Mouse (Mus musculus): ENCODE measurements around the gene Sec31b. TPM values are rescaled to one million over a fixed set of nuclear protein-coding genes. Genes with fewer than 3 reads are reported as not detected.

The Sec31b gene
- 1.4 and 2.0 TPM in 2 replicates for polyA plus RNA-seq (2012; ENCODE audit: insufficient read depth, insufficient read length, missing spikeins)

DNA sequence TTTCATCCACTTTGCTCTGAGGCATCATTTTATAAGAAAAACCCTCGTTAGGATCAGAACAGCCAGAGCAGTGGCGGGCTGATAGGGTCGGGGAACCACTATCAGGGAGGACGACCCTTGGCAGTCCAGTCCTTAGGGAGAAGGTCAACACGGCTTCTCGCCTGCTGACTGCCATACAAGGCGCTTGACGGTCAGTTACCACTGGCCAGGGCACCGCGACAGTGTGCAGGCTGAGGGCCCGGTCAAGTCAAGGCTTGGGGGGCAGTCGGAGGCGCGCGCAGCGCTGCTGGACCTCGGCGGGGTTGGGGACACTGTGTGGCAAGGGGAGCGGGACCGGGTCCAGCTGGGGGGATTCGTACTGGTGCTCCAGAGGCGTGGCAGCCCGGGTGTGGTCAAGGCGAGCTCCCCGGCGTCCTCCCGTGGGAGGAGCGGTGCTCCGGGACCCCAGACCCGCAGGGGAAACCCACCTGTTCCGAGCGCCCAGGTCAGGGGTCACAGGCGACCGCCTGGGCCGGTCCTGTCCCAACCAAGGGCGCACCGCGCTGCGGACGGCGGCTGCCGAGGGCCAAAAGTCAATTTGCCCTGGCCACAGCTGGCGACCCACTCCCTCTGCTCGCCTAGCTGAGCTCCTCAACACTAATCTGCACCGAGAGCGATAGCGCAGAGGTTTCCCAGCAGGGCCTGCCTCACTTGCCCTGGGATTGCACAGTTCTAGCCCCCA, at the start of gene Sec31b:
Gene Sec31b, minus strand, starts transcription at position 544 of the 721 bp plus-strand sequence.
- TF ChIP-seq POLR2A (IDR thresholded peaks at IDR 0.05; ENCODE audit: borderline replicate concordance, low read depth, low read length): no peak
- Histone ChIP-seq H3K4me3 (ENCODE audit: insufficient read depth, low read length) (peak within 1 kb of the TSS; percentile 46), H3K27ac (ENCODE audit: insufficient read depth, low read depth, low read length) (no peak within 1 kb of the TSS), H3K4me1 (ENCODE audit: control insufficient read depth, insufficient read depth, low read length) (no peaks in the 10 kb centered on the region)

GRCm38 (mm10) chr19:44594180-44594579, 48.5 kb upstream of the Sec31b start:
- no peak overlapping the region for H3K27ac ChIP-seq (ENCODE audit: insufficient read depth, low read depth, low read length)
- H3K4me1 ChIP-seq (ENCODE audit: control insufficient read depth, insufficient read depth, low read length): peaks cover 11% of the 10 kb centered on the region
- TF ChIP-seq CTCF (IDR thresholded peaks at IDR 0.05; ENCODE audit: low read depth, low read length) (no peak), POLR2A (IDR thresholded peaks at IDR 0.05; ENCODE audit: borderline replicate concordance, low read depth, low read length) (no peak)
- no peak overlapping the region for H3K4me3 ChIP-seq (ENCODE audit: insufficient read depth, low read length)

DNA sequence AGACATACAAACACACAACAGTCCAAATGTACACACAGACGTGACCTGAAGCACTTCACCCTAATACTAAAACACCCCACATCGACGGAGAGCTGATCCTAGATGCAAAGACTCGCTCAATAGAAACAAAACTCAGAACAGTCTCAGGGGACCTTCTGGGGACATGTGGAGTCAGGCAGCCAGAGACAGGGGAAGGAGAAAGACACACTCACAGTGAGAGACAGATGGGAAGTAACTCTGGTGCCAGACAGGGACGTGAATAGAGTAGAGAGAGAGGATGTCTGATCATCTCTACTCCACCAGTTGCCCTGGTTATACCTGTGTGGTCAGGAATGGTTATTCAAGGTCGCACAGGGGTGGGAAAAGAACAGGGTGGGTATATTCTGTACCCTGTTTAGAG, 46.0 kb upstream of the Sec31b start:
- Histone ChIP-seq H3K4me1 (ENCODE audit: control insufficient read depth, insufficient read depth, low read length) (peaks cover 11% of the 10 kb centered on the region), H3K4me3 (ENCODE audit: insufficient read depth, low read length) (no peak overlapping the region), H3K27ac (ENCODE audit: insufficient read depth, low read depth, low read length) (peak overlapping the region; percentile 42)
- TF ChIP-seq POLR2A (IDR thresholded peaks at IDR 0.05; ENCODE audit: borderline replicate concordance, low read depth, low read length): no peak
- TF ChIP-seq CTCF (IDR thresholded peaks at IDR 0.05; ENCODE audit: low read depth, low read length): no peak

DNA sequence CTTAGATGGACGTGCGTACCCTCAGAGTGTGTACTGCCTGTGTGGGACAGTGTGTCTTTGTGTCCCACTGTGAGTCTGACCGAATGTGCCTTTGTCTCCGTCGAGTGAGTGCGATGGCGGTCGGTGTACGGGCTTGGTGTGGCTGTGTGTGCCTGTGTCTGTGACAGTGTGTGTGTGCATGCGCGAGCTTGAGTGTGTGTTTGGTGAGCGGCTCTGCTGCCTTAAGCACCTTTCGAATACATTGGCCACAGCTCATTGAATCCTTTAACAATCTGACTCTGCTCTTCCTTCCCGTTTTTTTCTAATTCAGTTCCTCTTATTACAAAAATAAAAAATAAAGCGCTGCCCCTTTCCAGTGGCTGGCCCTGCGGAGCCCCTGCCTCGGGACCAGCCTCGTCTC, 45.3 kb upstream of the Sec31b start:
- no peak for TF ChIP-seq CTCF (IDR thresholded peaks at IDR 0.05; ENCODE audit: low read depth, low read length)
- no peak for TF ChIP-seq POLR2A (IDR thresholded peaks at IDR 0.05; ENCODE audit: borderline replicate concordance, low read depth, low read length)
- H3K27ac ChIP-seq (ENCODE audit: insufficient read depth, low read depth, low read length): no peak overlapping the region
- peak overlapping the region; percentile 2; the same call in 1 of the 2 replicates for H3K4me3 ChIP-seq (ENCODE audit: insufficient read depth, low read length)
- H3K4me1 ChIP-seq (ENCODE audit: control insufficient read depth, insufficient read depth, low read length): peaks cover 11% of the 10 kb centered on the region

DNA sequence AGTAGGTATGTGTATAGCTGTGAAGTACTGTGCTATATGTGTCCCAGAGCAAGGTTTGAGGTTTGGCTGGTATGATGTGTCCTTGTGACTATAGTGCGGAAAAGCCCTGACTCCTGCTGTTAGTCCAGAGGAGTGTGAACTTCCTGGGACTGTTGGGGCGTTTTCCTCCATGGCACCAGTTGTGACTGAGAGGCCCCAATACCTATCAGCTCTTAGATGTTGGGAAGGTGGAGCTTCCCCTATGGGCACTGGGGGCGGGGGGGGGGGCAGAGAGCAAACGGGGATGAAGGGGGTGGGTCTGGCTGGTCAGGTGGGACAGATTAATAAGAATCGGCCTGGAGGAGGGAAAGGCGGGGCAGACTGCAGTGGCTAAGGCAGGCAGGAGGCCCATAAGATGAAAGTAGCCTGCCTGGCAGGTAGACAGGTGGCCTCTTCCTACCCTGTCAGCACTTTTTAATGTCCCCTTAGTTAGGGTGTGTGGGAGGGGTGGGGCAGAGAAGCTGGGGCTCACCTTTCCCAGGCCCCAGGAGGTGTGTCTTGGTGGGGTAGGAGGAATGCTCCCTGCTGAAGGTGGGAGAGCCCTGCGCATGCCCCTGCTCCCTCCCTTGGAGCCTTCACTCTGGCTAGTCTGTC, 44.0 kb upstream of the Sec31b start:
- no peak overlapping the region for H3K27ac ChIP-seq (ENCODE audit: insufficient read depth, low read depth, low read length)
- TF ChIP-seq CTCF (IDR thresholded peaks at IDR 0.05; ENCODE audit: low read depth, low read length) (no peak), POLR2A (IDR thresholded peaks at IDR 0.05; ENCODE audit: borderline replicate concordance, low read depth, low read length) (no peak)
- no peak overlapping the region for H3K4me3 ChIP-seq (ENCODE audit: insufficient read depth, low read length)
- H3K4me1 ChIP-seq (ENCODE audit: control insufficient read depth, insufficient read depth, low read length): peaks cover 11% of the 10 kb centered on the region

DNA sequence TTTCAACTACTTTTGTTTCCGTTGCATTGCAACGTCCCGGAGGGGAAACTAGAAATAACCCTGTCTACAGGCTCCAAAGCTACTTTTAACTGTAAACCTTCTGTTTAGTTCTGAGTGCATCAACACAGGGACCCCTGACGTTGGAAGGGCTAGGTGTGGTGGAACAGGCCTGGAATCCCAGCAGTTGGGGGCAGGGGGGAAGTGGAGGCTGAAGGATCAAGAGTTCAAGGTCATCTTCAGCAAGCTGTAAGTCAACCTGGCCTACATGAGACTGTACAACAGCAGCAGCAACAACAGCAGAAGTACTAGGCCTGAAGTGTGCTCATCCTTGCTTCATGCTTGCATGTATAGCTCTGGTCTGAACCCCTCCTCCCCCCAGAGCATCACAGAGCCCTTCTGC, 42.4 kb upstream of the Sec31b start:
- no peak for TF ChIP-seq CTCF (IDR thresholded peaks at IDR 0.05; ENCODE audit: low read depth, low read length)
- TF ChIP-seq POLR2A (IDR thresholded peaks at IDR 0.05; ENCODE audit: borderline replicate concordance, low read depth, low read length): no peak
- Histone ChIP-seq H3K4me1 (ENCODE audit: control insufficient read depth, insufficient read depth, low read length) (peaks cover 11% of the 10 kb centered on the region), H3K27ac (ENCODE audit: insufficient read depth, low read depth, low read length) (no peak overlapping the region), H3K4me3 (ENCODE audit: insufficient read depth, low read length) (no peak overlapping the region)

DNA sequence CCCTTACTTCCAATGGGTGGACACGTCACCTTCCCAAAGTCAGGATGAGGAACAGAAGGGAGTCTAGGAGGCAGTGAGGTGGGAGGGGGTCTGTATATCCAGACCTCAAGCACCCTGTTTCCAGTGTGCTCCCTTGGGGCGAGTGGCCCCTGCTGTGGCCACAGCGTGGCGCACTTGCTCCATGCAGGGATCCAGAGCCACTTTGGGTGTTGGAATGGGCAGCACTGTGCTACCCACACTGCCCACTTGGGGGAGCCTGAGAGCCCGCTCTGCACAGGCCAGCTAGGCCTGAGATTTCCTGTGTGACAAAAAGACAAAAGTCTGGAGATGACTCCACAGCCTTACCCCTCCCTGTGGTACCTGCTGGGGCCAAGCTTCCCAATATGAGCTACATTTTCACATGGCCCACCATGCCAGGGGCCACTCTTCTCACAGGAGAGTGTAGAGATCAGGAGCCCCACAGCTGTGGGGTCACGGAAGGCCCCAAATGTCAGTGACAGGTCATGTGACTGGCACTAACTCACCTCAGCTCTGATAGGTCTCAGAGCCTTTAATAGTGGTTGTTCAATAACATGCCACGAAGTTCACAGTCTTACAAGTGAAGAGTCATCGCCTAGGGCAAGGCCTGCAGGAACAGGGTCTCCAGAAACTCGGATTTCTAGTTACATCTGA, 37.1 kb upstream of the Sec31b start:
- 0 out of 2 replicates have a peak, but pooled peaks cover 2% of the 10 kb centered on the region for H3K4me1 ChIP-seq (ENCODE audit: control insufficient read depth, insufficient read depth, low read length)
- H3K27ac ChIP-seq (ENCODE audit: insufficient read depth, low read depth, low read length): no peak overlapping the region
- no peak overlapping the region for H3K4me3 ChIP-seq (ENCODE audit: insufficient read depth, low read length)
- TF ChIP-seq POLR2A (IDR thresholded peaks at IDR 0.05; ENCODE audit: borderline replicate concordance, low read depth, low read length) (no peak), CTCF (IDR thresholded peaks at IDR 0.05; ENCODE audit: low read depth, low read length) (peak; percentile 95)

- H3K4me1 ChIP-seq (ENCODE audit: control insufficient read depth, insufficient read depth, low read length): 0 out of 2 replicates have a peak, but pooled peaks cover 2% of the 10 kb centered on the region
- no peak overlapping the region for H3K4me3 ChIP-seq (ENCODE audit: insufficient read depth, low read length)
- TF ChIP-seq POLR2A (IDR thresholded peaks at IDR 0.05; ENCODE audit: borderline replicate concordance, low read depth, low read length): no peak
- no peak for TF ChIP-seq CTCF (IDR thresholded peaks at IDR 0.05; ENCODE audit: low read depth, low read length)
- no peak overlapping the region for H3K27ac ChIP-seq (ENCODE audit: insufficient read depth, low read depth, low read length)
Observed at GRCm38 (mm10) chr19:44582103-44582502, 36.4 kb upstream of the Sec31b start.

GRCm38 (mm10) chr19:44578038-44578437, 32.4 kb upstream of the Sec31b start:
- Histone ChIP-seq H3K4me3 (ENCODE audit: insufficient read depth, low read length) (no peak overlapping the region), H3K27ac (ENCODE audit: insufficient read depth, low read depth, low read length) (no peak overlapping the region), H3K4me1 (ENCODE audit: control insufficient read depth, insufficient read depth, low read length) (0 out of 2 replicates have a peak, but pooled peaks cover 2% of the 10 kb centered on the region)
- TF ChIP-seq POLR2A (IDR thresholded peaks at IDR 0.05; ENCODE audit: borderline replicate concordance, low read depth, low read length): no peak
- no peak for TF ChIP-seq CTCF (IDR thresholded peaks at IDR 0.05; ENCODE audit: low read depth, low read length)

DNA sequence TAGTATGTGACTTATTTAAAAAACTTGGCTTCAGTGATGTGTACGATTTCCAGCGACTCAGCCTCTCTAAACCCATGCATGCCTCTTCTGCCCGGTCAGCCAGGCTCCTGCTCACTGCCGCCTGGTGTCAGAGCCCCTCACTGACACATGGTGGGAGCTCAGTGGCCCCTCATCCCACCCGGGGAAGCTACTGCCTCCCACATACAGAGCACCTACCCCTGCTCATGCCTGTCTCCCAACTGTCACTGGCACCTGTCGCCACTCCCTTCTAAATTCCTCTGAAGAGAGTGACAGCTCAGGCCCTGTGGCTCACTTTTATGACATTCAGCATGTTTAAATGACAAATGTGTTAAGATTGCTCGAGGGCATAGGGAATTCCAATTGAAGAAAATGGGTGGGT, 30.6 kb upstream of the Sec31b start:
- TF ChIP-seq POLR2A (IDR thresholded peaks at IDR 0.05; ENCODE audit: borderline replicate concordance, low read depth, low read length): no peak
- TF ChIP-seq CTCF (IDR thresholded peaks at IDR 0.05; ENCODE audit: low read depth, low read length): no peak
- H3K4me3 ChIP-seq (ENCODE audit: insufficient read depth, low read length): no peak overlapping the region
- H3K4me1 ChIP-seq (ENCODE audit: control insufficient read depth, insufficient read depth, low read length): 0 out of 2 replicates have a peak, but pooled peaks cover 2% of the 10 kb centered on the region
- H3K27ac ChIP-seq (ENCODE audit: insufficient read depth, low read depth, low read length): no peak overlapping the region

Measured in bone marrow macrophage, adult 2 months (primary cell).